Mouse (Mus musculus): Measurements from ENCODE around the gene E330009J07Rik.

Gene E330009J07Rik

GRCm38 (mm10) chr6:40436047-40436483 lies at the start of gene E330009J07Rik:
Gene E330009J07Rik, minus strand, starts transcription at chr6:40436135.
- no peak for DNase-seq (ENCODE audit: low read depth, low spot score)

DNA sequence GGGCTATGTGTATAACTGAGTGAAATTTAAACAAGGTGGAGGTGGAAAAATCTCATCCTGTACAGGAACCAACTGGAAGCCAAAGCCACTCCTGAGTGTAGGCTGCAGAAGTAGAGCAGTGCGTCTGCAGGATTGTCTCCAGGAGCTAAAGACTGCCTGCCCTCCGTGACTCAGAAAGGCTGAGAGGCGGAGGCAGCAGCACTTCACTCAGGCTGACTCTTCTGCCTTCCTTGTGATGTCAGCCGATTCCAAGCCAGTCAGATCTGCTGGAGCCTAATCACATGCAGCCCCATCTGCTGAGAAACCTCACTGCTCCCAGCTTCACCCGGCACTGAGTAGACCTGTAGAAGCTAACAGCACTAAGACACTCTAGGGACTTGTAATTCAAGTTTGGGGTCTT lies 46.4 kb upstream of the E330009J07Rik start:
- no peak for DNase-seq (ENCODE audit: low read depth, low spot score)

- no peak for DNase-seq (ENCODE audit: low read depth, low spot score)
Observed at GRCm38 (mm10) chr6:40479705-40480104, 43.8 kb upstream of the E330009J07Rik start.

DNA sequence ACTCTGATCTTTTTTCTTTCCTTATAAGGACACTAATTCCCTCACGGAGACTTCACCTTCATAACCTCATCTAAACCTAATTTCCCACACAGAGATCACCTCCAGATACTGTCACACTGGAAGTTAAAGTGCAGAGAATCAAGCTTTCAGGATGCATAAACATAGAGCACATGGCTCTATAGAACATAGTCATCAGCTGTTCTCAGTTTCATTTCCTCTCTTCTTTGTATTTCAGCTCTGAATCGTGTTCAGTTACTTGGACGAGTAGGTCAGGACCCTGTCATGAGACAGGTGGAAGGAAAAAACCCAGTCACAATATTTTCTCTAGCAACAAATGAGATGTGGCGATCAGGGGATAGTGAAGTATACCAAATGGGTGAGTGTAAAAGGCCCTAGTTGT lies 40.2 kb upstream of the E330009J07Rik start:
- no peak for DNase-seq (ENCODE audit: low read depth, low spot score)

DNA sequence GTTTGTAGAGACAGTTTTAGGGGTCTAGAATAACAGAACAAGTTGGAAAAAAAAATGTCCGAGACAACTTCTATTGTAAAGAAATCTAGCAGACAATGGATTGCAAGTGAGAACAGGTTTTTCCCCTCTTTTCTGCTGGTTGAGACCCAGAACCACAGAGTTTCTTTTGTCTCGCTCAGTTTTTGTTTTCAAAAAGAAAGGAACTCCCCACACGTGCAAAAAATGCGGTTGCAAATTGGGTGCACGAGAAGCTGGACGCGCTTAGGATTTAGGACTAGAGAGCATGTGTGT lies 35.7 kb upstream of the E330009J07Rik start:
- DNase-seq (ENCODE audit: low read depth, low spot score) = peak; percentile 5

GRCm38 (mm10) chr6:40470916-40471719 lies 35.2 kb upstream of the E330009J07Rik start, which contains the start of gene Ssbp1:
Gene Ssbp1, plus strand, starts transcription at chr6:40471352.
- DNase-seq (ENCODE audit: low read depth, low spot score) = peak; percentile 75

DNA sequence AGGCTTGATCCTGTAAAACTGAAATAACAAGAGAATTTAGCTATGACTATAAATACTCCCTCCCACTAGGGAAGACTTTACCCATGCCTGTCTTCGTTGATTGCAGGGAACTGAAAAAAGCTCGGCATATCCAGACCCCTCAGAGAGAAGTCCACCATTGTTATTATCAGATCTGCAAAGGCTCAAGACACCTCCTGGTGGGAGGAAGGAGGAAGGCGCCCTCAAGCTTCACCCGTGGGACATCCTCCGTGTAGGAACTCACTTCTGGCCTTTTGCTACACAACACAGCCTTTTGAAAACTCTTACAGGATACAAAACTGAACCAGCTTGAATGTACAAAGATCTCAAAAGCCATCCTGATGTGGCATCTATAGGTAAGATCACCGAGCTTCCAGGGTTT lies 29.8 kb upstream of the E330009J07Rik start:
- DNase-seq (ENCODE audit: low read depth, low spot score) = no peak

GRCm38 (mm10) chr6:40454436-40455041 lies 18.6 kb upstream of the E330009J07Rik start:
- DNase-seq (ENCODE audit: low read depth, low spot score) = no peak

GRCm38 (mm10) chr6:40448626-40449025 lies 12.7 kb upstream of the E330009J07Rik start:
- no peak for DNase-seq (ENCODE audit: low read depth, low spot score)

DNA sequence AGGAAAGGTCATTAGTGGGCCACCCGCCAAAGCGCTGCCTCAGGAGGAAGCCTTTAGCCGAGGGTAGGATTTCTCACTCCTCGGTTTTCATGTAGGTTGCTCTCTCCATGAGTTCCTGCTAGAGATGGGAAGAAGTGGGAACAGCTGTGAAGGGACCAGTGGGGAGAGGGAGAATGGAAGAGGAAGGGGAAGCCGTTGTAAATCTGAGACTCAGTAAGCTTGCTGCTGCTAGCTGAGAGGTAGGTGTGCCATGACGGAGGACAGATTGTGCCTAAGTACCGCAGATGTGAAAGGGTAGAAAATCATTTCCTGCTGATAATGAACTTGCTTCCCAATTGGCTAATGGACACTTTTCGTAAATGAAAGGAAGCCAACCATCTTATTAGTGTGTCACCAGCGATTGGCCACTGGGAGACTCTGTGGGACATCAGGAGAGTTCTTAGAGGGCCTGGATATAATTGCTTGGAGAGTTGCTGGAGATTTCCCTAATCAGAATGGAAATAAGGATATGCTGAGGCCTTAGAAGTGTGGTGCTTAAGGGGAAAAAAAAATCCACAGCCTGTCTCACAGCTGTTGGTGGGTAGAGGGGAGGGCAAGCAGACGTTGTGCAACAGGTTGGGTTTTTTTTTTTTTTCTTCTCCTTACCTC lies 7.5 kb upstream of the E330009J07Rik start:
- DNase-seq (ENCODE audit: low read depth, low spot score) = no peak

GRCm38 (mm10) chr6:40441755-40442154 lies 5.8 kb upstream of the E330009J07Rik start:
- DNase-seq (ENCODE audit: low read depth, low spot score) = no peak

DNA sequence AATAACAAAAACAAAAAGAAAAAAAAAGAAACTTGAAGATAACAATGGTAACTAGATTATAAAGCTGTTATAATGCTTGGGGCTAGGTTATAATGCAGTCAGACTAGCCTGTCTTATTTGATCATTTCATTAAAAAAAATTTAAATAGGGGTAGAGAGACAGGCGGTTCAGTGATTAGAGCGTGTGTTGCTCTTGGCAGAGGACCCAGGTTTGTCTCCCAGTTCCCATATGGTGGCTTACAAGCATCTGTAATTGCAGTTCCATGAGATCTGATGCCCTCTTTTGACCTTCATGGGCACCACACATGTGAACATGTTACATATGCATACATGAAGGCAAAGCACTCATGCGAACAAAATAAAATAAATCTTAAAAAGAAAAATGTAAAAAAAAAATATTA lies 5.3 kb upstream of the E330009J07Rik start:
- no peak for DNase-seq (ENCODE audit: low read depth, low spot score)

DNA sequence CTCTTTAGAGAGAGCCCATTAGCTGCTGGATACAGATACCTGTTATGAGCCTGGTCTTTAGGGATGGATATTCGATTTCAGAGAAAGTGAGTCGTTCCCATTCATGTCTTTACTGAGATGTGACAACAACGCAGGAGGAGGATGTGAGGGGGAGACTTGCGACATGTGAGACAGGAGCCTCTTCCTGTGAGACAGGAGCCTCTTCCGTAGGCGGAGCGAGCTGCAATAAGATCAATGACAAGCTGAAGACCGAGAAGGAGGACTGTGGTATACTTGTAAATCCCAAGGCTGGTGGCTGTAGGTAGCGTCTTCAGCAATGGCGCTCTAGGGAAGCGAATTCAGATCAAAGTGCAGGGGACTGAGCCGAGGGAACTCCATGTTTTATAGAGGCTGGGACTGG lies 3.8 kb upstream of the E330009J07Rik start:
- DNase-seq (ENCODE audit: low read depth, low spot score) = no peak

DNA sequence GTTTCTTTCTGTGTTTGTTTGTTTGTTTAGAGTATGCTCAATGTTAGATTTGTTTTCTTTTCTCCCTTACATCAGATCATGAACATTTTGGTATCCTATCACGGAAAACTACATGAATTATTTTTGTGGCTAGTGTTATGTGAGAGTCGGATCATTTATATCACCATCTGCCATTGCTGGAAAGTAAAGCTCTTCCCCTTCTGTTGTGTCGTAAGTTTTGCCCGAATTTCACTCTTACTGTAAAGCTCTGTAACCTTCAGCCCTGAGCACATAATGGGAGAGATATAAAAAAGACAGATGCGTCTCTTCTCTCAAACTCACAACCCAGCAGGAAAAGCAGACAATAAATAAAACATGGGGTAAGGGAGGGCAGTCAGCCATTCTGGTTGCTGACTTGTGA lies 3.0 kb upstream of the E330009J07Rik start, which contains the start of gene Wee2:
Gene Wee2 (plus strand): TSS at position 153 of the 400 bp plus-strand sequence.
- no peak for DNase-seq (ENCODE audit: low read depth, low spot score)

DNA sequence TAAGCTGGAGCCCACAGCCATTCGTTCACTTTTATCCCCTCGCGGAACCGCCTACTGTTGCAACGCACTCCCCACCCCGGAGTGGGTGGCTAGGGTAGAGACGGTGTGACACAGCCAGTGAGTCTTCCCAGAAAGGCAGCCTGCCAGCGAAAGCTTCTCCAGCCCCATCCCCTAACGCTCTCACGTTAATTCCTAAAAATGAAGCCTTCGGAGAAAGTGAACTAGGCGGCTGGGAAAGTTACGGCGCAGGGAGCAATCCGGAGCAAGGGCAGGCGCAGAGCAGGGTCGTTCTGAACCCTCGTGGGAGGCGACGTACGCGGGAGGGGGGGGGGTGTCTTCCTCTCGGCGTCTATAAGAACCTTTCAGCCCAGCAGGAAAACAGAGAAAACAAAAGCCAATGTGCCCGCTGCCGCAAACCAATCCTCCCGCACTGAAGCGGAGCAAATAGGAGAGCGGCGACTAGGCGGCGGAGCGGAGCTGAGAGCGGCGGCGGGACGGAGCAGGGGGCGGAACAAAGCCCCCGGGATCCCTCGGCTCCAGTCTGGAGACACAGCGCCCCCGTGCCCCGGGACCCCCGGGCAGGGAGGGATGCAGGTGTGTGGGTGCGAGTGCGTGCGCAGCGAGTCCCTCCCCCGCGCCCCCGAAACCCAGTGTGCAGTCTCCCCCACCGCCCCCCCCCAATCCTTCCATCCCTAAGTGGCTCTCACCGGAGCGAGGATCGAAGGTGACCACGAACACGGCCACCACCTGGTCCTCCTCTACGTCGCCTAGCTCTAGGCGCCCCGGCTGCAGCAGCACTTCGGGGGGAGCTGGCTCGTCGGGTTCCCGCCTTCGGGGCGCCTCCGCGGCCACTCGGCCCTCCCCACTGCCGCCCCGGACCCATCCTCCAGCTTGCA lies 536 bp downstream of the E330009J07Rik start:
- DNase-seq (ENCODE audit: low read depth, low spot score) = no peak

DNA sequence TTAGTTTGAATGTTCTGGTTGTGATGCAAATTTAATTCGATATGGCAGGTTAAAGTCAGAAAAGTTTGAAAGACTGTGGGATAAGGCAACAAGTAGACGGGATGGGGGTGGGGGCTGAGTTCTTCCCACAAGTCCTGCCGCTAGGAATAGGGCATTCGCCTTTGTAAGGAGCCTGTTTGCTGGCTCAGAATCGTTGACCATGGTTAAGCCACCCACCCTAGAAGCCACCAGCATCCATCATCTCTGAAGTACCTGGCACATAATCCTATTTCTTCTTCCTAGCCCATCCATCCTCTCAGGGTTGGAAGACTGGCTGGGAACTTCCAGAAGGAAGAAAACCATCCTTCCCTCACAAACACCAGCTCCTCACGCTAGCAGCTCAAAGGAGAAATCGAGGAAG lies 1.2 kb downstream of the E330009J07Rik start:
- DNase-seq (ENCODE audit: low read depth, low spot score) = no peak

GRCm38 (mm10) chr6:40432346-40433275 lies 3.3 kb downstream of the E330009J07Rik start:
- no peak for DNase-seq (ENCODE audit: low read depth, low spot score)

DNA sequence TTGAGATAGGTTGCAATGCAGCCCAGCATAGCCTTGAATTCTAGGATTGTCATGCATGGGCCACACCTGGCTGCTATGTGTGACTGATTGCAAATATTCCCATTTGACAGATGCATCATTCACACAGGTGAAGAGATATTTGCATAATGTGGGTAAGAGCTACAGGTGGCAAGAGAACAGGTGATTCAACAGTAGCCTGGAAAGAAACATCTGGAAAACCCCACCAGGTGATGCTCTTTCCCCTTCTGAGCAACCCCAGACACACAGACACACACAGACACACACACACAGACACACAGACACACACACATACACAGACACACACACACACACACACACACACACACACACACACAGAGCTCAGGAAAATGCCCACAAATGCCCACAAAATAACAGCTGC lies 4.1 kb downstream of the E330009J07Rik start:
- DNase-seq (ENCODE audit: low read depth, low spot score) = no peak

GRCm38 (mm10) chr6:40431356-40431755 lies 4.6 kb downstream of the E330009J07Rik start:
- DNase-seq (ENCODE audit: low read depth, low spot score) = no peak

DNA sequence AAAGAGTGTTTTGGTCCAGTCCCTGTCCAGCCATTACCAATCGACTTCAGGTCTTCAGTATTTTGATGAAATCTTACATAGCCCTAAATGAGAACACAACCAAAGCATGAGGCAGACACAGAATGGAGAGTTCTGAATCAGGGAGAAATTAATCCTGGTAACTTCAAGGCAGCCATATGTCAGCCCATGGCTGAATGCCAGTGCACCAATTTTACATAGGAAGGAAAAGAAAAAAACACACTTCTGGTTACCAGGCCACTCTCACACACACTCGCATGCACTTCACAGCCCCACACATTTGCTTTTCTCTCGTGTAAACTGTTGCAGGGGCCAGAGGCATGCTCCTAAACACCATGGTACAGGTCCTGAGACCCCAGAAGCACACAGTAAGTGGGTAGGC lies 5.1 kb downstream of the E330009J07Rik start:
- DNase-seq (ENCODE audit: low read depth, low spot score) = no peak

DNA sequence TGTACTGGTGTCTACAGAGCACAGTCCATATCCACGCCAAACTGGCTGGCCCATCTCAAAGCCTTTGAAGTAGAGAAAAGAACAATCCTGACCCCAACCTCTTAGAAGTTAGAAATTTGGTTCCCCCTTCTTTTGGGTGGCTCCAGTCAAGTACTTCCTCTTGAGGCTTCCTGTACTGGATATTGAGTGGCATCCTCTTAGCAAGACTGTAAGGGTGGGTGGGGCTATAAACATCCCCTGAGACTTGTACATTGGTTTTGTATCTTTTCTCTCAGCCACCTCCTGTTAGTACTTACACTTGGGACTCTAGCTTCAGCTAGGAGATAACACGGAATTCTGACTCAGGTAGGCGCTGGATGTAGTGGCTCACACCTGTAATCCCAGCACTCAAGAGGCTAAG lies 5.7 kb downstream of the E330009J07Rik start:
- DNase-seq (ENCODE audit: low read depth, low spot score) = no peak
